Mouse (Mus musculus): ENCODE measurements around the gene Fam131c.

The Fam131c gene

DNA sequence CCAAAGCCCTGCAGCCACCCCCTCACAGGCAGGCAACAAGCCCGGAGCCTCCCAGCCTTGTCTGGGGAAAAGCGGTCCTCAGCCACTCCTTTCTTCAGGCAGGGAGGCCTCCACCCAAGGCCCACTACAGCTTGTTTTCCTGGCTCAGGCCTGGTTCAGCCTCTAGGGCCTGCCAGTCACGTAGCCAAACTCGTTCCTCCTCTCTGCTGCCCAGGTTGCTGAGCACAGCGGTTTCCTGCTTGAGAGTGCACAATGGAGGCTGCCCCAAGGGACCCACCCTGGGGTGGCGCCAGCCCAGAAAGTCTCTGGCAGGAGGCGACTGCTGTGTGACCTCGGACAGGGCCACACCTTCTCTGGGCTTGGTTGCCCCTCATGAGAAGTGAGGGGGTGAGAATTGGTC lies 14.2 kb upstream of the Fam131c start:
- no peak for DNase-seq (ENCODE audit: inconsistent age in 2 of 2, low spot score in 1 of 2)

DNA sequence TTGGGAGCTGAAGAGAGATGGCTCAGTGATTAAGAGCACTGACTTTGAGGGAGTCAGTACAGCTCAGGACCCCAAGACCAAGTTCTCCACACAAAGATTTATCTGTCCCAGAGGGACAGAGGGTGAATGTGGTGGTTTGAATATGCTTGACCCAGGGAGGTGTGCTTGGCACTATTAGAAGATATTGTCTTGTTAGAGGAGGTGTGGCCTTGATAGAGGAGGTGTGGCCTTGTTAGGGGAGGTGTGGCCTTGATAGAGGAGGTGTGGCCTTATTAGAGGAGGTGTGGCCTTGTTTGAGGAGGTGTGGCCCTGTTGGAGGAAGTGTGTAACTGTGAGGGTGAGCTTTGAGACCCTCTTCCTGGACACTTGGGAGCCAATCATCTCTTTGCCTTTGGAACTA lies 10.2 kb upstream of the Fam131c start:
- DNase-seq (ENCODE audit: inconsistent age in 2 of 2, low spot score in 1 of 2), result no peak

DNA sequence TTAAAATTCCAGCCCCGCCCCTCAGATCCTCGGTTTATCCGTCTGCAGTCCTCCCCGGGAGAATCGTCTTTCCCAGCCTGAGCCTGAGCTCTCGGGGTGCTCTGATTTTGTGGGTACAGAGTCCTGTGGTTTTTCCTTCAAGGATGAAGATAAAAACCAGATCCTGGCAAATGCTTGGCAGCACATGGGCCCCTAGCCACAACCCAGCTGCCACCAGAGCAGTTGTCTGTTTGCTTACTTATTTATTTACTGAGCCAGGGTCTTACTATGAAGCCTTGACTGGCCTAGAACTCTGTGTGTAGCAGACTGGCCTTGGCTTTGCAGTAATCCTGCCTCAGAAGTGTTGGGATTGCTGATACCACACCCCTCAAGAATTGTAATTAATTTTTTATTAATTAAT lies 8.8 kb upstream of the Fam131c start:
- no peak for DNase-seq (ENCODE audit: inconsistent age in 2 of 2, low spot score in 1 of 2)

DNA sequence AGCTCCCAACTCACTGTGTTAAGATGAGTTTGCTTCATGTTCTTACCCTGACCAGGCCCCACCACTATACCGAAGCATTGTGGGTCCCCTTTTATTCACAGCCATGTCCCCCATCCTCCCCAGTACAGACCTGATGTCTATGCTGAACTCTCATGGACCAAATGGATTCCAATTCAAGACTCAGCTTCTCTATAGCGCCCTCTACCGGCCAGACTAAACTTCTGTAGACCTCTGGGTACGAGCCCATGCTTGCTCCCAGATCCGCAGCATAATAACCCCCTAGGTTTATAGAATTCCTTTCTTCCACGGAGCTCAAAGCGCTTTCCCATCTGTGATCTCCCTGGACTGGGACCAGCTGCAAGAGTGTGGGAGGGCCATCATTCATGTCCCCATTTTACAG lies 7.2 kb upstream of the Fam131c start:
- peak; percentile 41 to 82 for DNase-seq (ENCODE audit: inconsistent age in 2 of 2, low spot score in 1 of 2)

DNA sequence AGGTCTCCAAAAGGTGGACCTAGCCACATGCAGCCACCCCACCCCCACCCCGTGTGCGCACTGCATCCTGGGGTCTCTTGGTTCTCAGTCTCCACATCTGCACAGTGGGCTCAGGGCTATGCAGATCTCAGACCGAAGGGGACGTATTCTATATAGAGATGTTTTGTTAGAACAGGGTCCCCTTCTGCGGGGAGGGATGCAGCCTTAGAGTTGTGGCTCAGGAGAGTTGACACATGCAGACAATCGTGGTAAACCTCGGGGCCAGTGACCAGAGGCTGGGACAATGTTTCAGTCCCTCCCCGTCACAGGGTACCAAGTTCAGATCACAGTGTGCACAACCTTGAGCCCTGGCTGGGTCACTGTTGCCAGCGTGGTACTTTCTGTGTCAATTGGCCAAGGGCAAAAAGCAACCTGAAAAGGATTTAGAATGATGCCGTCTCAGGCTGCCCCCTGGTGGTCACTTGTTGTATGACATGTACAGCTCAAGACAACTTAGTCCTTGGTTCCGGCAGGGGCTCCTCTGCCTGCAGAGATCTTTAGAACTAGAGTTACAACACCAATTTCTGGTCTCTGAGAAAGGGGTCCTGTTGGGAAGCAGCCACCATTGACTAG lies 5.0 kb upstream of the Fam131c start:
- DNase-seq (ENCODE audit: inconsistent age in 2 of 2, low spot score in 1 of 2), result peak; percentile 83 to 94

DNA sequence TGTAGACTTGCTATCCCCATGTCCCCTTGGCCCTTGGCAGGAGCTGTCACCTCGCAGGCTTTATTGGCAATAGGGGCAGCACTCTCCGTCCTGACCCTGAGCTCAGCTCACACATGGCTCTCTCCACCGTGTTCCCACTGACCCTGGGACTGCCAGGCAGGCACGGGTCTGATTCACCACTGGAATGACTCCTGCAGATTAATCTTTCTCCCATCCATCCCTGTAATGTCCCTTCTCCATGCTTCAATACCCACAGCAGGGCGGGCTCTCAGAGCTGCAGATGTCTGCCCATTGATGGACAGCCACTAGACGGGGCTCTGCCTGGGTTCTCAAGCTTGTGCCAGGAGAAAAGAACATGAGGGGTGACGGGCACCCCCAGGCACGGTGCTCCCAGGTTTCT lies 2.9 kb upstream of the Fam131c start:
- DNase-seq (ENCODE audit: inconsistent age in 2 of 2, low spot score in 1 of 2), result peak; percentile 81 to 91

DNA sequence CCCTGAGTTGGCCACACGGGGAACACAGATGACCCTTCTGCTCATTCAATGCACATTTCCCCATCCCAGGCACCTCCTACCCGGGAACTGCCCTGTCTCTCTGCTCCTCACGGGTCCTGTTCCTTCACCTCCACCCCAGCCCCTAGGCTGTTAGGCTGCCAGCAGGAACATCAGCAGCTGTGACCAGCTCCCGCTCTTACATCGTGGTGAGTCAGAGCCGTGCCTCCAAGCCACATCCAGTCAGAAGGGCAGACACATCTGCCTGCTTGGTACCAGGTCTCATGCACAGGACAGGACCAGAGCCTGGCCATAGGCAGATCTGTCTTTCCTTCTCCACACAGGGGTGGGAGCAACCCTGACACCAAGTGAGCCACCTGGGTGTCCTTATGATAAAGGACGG lies 2.1 kb upstream of the Fam131c start:
- peak; percentile 43 to 56 for DNase-seq (ENCODE audit: inconsistent age in 2 of 2, low spot score in 1 of 2)

DNA sequence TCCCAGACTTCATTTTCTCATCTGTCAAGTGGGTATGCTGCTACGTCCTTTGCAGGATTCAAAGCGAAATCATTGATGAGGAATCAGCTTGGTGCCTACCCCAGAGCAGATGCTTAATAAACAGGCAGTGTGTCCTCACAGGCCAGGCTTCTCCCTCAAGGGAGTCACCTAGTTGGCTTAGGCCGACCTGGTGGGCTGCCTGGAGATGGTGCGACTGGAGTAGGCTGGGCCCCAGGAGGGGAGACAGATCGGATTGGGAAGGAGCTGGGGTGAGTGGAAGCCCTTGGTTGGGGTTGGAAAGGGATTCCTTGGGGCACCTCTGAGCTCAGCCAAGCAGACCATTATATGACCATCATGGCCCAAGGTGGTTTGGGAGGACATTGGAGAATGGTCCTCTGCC lies 4.4 kb downstream of the Fam131c start:
- peak in 1 of 2 experiments; percentile 40 for DNase-seq (ENCODE audit: inconsistent age in 2 of 2, low spot score in 1 of 2)

DNA sequence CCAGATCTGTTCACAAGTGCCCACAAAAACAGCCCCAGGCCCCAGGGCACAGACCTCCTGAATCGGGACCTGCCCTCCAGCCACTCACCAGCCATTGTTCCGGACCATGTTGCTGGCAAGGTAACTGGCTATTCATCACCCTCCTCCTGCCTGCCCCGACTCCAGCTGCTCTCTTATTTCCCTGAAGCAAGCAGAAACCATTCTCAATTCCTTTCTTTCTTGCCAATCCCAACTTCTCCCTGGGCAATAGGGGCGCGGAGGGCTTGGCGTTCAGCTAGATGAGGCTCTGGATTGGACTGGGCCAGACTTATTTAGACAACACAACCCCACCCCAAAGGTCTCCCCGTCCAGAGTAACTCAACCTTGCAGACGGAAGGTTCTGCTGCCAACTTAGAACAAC lies 11.7 kb downstream of the Fam131c start:
- no peak for DNase-seq (ENCODE audit: inconsistent age in 2 of 2, low spot score in 1 of 2)

DNA sequence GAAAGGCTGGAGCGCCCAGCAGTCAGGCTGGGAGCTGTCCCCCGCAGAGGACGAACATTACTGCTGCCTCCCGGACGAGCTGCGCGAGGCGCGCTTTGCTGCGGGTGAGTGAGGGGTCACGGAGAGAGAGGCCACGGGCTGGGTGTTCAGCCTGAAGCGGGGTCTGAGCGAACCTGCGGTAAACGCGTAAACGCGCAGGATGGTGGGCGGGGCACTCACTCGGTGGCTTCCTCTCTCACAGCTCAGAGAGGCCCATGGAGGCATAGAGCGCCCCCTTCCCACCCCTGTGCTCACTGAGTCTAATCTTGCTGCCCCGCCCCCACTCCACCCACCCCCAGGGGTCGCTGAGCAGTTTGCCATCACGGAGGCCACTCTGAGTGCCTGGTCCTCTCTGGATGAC lies 14.4 kb downstream of the Fam131c start:
- peak in 1 of 2 experiments; percentile 41 for DNase-seq (ENCODE audit: inconsistent age in 2 of 2, low spot score in 1 of 2)

DNA sequence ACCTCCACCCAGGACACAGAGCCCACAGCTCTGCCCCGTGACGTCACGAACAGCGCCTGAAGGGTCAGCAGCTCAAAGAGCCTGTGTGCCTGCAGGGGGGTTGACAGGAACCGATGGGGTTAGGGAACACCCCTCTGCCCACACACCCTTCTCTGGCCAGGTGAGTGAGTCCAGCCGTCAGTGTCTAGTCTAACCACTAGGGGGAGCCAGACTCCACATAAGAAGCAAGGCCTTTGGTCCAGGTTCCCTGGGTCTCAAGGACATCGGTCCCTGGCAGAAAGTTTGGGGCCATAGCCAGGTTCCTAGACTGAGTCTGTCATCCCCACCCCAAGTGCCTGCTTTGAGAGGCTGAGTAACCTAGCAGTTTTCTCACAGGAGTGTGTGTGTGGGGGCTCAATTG lies 17.3 kb downstream of the Fam131c start:
- DNase-seq (ENCODE audit: inconsistent age in 2 of 2, low spot score in 1 of 2), result peak in 1 of 2 experiments; percentile 80

DNA sequence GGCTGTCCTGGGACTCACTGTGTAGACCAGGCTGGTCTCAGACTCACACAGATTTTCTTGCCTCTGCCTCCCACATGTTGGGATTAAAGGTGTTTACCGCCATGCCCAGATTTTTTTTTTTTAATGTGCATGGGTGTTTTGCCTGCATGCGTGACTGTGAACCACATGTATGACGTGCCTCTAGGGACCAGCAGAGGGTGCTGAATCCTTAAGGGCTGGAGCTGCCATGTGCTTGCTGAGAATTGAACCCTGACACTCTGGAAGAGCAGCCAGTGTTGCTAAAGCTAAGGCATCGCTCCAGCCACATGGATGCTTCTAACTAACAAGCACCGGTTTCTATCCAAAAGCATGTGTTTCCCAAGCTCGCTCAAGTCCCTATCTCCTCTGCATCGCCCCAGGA lies 18.1 kb downstream of the Fam131c start:
- DNase-seq (ENCODE audit: inconsistent age in 2 of 2, low spot score in 1 of 2), result peak in 1 of 2 experiments; percentile 20

DNA sequence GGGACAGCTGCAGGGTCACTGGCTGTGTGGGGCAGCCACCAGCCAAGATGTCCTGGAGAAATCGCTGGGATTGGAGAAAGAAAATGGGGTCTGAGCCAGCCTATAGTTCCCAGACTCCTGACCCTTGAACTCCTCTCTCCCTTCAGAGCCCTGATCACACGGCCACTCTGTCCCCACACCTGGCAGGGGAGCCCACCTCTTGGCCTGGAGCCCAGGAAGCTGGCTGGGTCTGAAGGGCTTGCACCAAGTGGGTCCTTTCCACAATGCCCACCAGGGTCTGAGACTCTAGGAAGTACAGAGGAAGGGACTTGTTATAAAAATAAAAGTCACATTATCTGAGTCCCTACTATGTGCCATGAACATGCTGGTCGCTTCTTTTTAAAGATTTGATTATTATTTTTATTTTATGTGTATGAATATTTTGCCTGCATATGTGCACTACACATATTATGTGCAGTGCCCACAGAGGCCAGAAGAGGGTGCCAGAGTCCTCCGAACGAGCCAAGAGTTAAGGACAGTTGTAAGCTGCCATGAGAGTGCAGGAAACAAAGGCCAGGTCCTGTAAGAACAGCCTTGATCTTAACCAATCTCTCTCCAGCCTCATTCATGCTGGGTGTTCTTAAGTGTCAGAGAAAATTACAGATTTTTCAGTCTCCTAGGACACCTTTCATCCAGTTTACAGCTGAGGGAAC lies 19.2 kb downstream of the Fam131c start:
- peak; percentile 68 to 92 for DNase-seq (ENCODE audit: inconsistent age in 2 of 2, low spot score in 1 of 2)

DNA sequence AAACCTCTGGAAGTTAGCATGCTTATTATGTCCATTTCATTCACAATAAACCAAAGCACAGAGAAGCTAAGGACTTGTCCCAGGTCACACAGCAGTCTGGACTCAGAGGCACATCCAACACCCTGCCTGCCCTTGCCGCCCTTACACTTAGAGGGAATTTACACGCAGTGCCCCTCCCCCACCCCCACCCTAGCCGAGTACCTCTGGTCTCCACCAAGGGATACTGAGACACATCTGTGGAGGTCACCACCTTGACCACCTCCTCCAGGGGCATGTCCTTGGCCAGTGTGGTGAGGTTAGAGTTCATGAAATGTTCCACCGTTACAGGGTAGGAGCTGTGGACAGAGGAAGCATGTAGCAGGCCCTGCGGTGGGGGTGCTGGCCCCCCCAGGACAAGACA lies 19.9 kb downstream of the Fam131c start:
- DNase-seq (ENCODE audit: inconsistent age in 2 of 2, low spot score in 1 of 2), result peak in 1 of 2 experiments; percentile 21

DNA sequence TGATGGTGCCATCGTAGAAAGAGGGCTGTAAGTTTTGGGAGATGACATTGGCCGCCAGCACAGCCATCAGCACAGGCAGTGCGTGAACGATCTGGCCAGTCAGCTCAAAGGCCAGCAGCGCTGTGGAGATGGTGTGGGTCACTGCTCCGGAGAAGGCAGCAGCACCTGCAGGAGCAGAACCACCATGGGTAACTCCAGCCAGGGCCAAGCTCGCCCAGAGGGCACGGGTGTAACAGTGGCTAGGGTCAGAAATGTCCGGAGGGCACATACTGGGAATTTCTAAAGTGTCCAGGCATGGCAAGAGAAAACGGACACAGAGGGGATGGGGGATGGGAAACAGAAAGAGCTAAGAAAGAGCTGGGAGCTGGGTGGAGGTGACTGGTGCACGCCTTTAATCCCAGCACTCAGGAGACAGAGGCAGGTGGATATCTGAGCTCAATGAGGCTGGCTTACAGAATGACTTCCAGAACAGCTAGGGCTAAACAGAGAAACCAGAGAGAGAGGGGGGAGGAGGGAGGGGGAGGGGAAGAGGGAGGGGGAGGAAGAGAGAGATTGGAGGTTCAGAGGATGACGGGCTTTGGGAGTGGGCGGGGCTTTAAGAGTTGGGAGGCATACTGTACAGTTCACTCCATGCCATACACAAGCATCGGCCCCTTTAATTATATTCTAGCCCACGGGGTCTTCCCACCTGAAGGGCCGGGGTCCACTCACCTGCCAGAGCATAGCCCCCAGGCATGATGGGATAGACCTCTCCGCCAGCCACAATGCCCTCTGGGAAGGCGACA lies 21.5 kb downstream of the Fam131c start:
- DNase-seq (ENCODE audit: inconsistent age in 2 of 2, low spot score in 1 of 2), result no peak

DNA sequence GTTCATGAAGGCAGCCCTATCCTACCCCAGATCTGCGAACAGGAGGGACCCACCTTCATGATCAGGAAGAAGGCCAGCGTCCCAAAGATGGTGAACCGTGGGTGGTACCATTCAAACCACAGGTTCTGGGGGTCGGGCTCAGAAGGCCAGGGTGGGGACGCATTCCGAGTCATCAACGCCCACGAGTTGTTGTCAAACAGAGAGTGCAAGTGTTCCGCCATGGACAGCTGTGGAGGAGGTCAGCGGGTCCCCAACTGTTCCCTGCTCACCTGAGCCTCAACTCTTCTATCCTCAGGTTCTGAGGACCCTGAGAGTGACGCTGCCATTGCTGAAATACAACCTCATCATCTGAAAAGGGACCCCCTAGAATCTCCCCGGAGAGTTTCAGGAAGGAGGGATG lies 23.3 kb downstream of the Fam131c start:
- DNase-seq (ENCODE audit: inconsistent age in 2 of 2, low spot score in 1 of 2), result no peak

DNA sequence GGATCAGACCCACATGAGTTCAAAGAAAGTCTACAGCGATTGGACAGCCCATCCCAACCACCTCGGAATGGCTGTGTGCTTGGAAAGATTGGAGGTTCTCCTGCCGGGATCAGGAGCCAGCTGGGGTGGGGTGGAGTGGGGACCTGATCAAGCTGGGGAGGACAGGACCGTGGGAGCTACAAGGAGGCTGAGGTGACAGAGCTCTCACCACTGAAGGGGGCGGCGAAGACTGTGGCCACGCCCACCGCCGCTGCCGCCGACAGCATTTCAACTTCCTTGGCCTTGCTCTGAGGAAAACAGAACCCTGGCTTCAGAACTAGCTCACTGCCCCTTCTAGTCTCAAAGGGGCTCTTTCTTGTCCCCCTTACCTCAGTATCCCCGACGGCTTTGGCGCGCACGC lies 26.7 kb downstream of the Fam131c start:
- no peak for DNase-seq (ENCODE audit: inconsistent age in 2 of 2, low spot score in 1 of 2)

DNA sequence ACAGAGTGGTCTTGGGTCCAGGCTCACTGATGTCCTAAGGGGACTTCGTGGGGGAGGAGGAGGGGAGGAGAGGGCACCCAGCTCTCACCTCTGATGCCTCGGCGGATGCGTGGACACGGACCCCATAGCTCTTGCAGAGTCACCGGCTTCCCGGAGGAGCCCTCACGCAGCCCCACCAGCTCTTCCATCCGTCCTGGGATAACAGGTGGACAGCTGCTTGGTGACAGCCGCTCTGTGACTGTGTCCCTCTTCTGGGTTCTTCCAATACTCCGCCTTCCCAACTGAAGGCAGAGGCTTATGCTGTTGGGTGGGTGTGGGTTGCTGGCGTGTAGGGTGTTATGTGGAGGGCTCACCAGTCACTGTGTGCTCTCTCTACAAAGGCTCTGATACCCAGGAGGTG lies 29.8 kb downstream of the Fam131c start:
- no peak for DNase-seq (ENCODE audit: inconsistent age in 2 of 2, low spot score in 1 of 2)

DNA sequence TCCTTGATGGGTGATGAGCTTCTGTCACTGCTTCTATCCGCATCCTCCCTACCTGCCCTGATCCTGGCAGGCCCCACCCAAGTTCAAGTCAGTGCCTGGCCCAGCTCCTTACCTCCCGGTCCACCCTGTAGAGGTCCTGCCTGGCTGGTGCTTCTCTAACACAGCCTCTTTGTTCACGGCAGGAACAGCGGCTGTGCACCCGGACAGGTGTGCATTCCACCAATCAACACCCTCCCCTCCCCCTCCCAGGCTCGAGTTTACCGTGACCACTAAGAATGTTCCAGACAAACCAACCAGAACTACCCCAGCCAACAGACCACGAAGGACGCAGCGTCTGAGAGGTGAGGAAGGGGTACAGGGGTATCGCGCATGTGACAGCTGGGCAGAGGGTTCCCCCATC lies 30.5 kb downstream of the Fam131c start, which contains the start of gene Clcnka:
TSS of gene Clcnka (minus strand) at position 180 of the 400 bp plus-strand sequence.
- DNase-seq (ENCODE audit: inconsistent age in 2 of 2, low spot score in 1 of 2), result no peak

DNA sequence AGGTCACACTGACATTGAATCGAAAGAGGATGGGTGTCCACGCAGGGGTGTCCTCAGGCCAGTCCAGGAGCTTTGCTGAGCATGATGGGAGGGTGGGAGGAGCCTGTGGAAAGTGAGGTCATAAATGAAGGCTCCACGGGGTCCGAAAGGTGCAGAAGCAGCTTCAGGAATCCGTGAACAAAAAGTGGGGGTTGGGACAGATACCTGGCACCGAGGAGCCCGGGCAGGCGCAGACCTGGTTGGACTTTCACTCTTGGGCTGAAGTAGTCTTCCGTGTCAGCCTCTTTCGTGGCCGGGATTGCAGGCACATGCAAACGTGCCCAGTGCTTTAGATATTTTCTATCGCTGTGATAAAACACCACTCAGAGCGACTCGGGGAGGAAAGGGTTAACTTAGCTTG lies 32.2 kb downstream of the Fam131c start:
- no peak for DNase-seq (ENCODE audit: inconsistent age in 2 of 2, low spot score in 1 of 2)

DNA sequence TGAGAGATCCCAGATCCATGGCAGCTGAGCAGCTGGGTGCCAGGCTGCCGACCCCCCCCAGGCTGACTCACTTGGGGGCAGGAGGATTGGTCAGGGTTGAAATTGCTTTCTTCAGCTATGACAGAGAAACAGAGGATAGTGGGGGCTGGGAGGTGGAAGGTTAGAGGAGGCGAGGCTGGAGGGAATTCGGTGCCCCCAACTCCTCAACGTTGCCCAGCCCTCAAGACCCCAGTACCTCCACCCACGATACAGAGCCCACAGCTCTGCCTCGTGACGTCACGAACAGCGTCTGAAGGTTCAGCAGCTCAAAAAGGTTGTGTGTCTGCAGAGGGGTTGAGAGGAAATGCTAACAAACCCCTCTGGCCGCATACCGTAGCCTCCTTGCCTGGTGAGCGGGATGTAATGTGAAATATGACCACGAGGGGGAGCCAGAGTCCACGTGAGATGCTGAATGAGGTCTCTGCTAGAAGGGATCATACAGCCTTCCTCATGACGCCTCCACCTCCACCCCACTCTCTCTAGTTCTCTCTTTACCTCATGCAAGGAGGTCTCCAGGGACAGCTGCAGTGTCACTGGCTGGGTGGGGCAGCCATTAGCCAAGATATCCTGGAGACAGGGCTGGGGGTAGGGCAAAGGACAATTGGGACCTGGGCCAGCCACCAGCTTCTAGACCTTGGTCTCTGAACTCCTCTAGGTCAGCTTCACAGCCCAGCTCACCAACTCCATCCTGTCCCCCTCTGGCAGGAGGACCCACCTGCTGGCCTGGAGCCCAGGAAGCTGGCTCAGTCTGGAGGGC lies 36.7 kb downstream of the Fam131c start:
- DNase-seq (ENCODE audit: inconsistent age in 2 of 2, low spot score in 1 of 2), result peak; percentile 85 to 96
